Mouse (Mus musculus) splenic B cell, adult 2 months (primary cell): Measurements from ENCODE around the gene Cep128.

ENCODE experiments used
- DNase-seq: peaks from one replicate; pipeline ENCODE4 v3.0.0-alpha.2; 2011; ENCODE audit warnings: low read depth, low spot score
- H3K27me3 ChIP-seq: 2 replicates; pipeline ENCODE4 v1.6.1; 2012; ENCODE audit warnings: mild to moderate bottlenecking, low read length, moderate library complexity, mixed read lengths; ENCODE audit not compliant: control insufficient read depth, poor library complexity, insufficient read depth, severe bottlenecking
- H3K36me3 ChIP-seq: 2 replicates; pipeline ENCODE4 v1.6.1; 2012; ENCODE audit warnings: mild to moderate bottlenecking, low read length, moderate library complexity, mixed read lengths; ENCODE audit not compliant: control insufficient read depth, poor library complexity, insufficient read depth, severe bottlenecking

Gene Cep128

GRCm38 (mm10) chr12:91266014-91266413 is 118.2 kb downstream of the Cep128 start:
- no peaks in the 10 kb centered on the region for H3K27me3 ChIP-seq
- H3K36me3 ChIP-seq, result peaks cover 3% of the 10 kb centered on the region; the same call in 1 of the 2 replicates
- no peak for DNase-seq

GRCm38 (mm10) chr12:91265462-91265861 is 118.7 kb downstream of the Cep128 start:
- no peak for DNase-seq
- H3K27me3 ChIP-seq, result no peaks in the 10 kb centered on the region
- H3K36me3 ChIP-seq, result peaks cover 3% of the 10 kb centered on the region; the same call in 1 of the 2 replicates

- DNase-seq, result no peak
- Histone ChIP-seq H3K36me3 (peaks cover 3% of the 10 kb centered on the region; the same call in 1 of the 2 replicates), H3K27me3 (no peaks in the 10 kb centered on the region)
Measured at GRCm38 (mm10) chr12:91264828-91265355, 119.3 kb downstream of the Cep128 start.

GRCm38 (mm10) chr12:91263705-91264104 is 120.5 kb downstream of the Cep128 start:
- no peak for DNase-seq
- H3K36me3 ChIP-seq, result peaks cover 3% of the 10 kb centered on the region
- no peaks in the 10 kb centered on the region for H3K27me3 ChIP-seq

GRCm38 (mm10) chr12:91262801-91263200 is 121.4 kb downstream of the Cep128 start:
- DNase-seq, result no peak
- H3K27me3 ChIP-seq, result no peaks in the 10 kb centered on the region
- peaks cover 3% of the 10 kb centered on the region for H3K36me3 ChIP-seq

GRCm38 (mm10) chr12:91256334-91256733 is 127.9 kb downstream of the Cep128 start:
- H3K36me3 ChIP-seq, result no peaks in the 10 kb centered on the region; the same call in 1 of the 2 replicates
- DNase-seq, result no peak
- no peaks in the 10 kb centered on the region for H3K27me3 ChIP-seq

GRCm38 (mm10) chr12:91254831-91255230 is 129.4 kb downstream of the Cep128 start:
- H3K27me3 ChIP-seq, result no peaks in the 10 kb centered on the region
- peak; percentile 26 for DNase-seq
- H3K36me3 ChIP-seq, result no peaks in the 10 kb centered on the region; the same call in 1 of the 2 replicates

- no peak for DNase-seq
- Histone ChIP-seq H3K27me3 (no peaks in the 10 kb centered on the region), H3K36me3 (no peaks in the 10 kb centered on the region)
Measured at GRCm38 (mm10) chr12:91220609-91221008, 163.6 kb downstream of the Cep128 start.

GRCm38 (mm10) chr12:91205550-91205949 is 178.7 kb downstream of the Cep128 start:
- Histone ChIP-seq H3K27me3 (no peaks in the 10 kb centered on the region), H3K36me3 (no peaks in the 10 kb centered on the region)
- no peak for DNase-seq

- no peak for DNase-seq
- Histone ChIP-seq H3K36me3 (no peaks in the 10 kb centered on the region), H3K27me3 (no peaks in the 10 kb centered on the region)
Measured at GRCm38 (mm10) chr12:91204330-91204729, 179.9 kb downstream of the Cep128 start.

- Histone ChIP-seq H3K27me3 (no peaks in the 10 kb centered on the region), H3K36me3 (no peaks in the 10 kb centered on the region)
- no peak for DNase-seq
Measured at GRCm38 (mm10) chr12:91202496-91202895, 181.7 kb downstream of the Cep128 start.

- H3K36me3 ChIP-seq, result no peaks in the 10 kb centered on the region
- no peak for DNase-seq
Measured at GRCm38 (mm10) chr12:91189111-91189510, 195.1 kb downstream of the Cep128 start.

GRCm38 (mm10) chr12:91185564-91185963 is 198.6 kb downstream of the Cep128 start:
- no peaks in the 10 kb centered on the region for H3K27me3 ChIP-seq
- no peak for DNase-seq
- H3K36me3 ChIP-seq, result no peaks in the 10 kb centered on the region

More at GRCm38 (mm10) chr12:91189111-91189510, 195.1 kb downstream of the Cep128 start:
- H3K27me3 ChIP-seq, result no peaks in the 10 kb centered on the region

GRCm38 (mm10) chr12:91184616-91185015 is 199.6 kb downstream of the Cep128 start:
- Histone ChIP-seq H3K36me3 (no peaks in the 10 kb centered on the region), H3K27me3 (no peaks in the 10 kb centered on the region)
- DNase-seq, result no peak

GRCm38 (mm10) chr12:91183928-91184327 is 200.3 kb downstream of the Cep128 start:
- Histone ChIP-seq H3K36me3 (no peaks in the 10 kb centered on the region), H3K27me3 (no peaks in the 10 kb centered on the region)
- DNase-seq, result no peak

- peak; percentile 72 for DNase-seq
- no peaks in the 10 kb centered on the region for H3K27me3 ChIP-seq
- H3K36me3 ChIP-seq, result no peaks in the 10 kb centered on the region
Measured at GRCm38 (mm10) chr12:91183304-91183855, 200.8 kb downstream of the Cep128 start.
